Mouse (Mus musculus): ENCODE measurements at regions not wholly inside any gene's neighbourhood (a gene's known extent, or its start where the extent isn't known, plus 50 kb on each side); places are given as distances from the start of the nearest gene placed in this dataset.

- peak; percentile 64 for TF ChIP-seq CTCF (conservative IDR thresholded peaks at IDR 0.05; ENCODE audit: insufficient read depth, insufficient read length, low read depth, low read length)
- TF ChIP-seq POLR2A (IDR thresholded peaks at IDR 0.05; ENCODE audit: low read depth, low read length): no peak
These were observed 387.2 kb downstream of the Tns1 start for GRCm38 (mm10) chr1:73737083-73737482.
